Mouse (Mus musculus) lung, embryonic 14.5 days (tissue): Measurements from ENCODE around the gene Mr1. TPM values are rescaled to one million over a fixed set of nuclear protein-coding genes. Genes with fewer than 3 reads are reported as not detected.

Source experiments
- ATAC-seq: fragments of 200-750 bp; cut with Nextera tagmentation; 2 replicates; pipeline ENCODE4 v1.8.0; 2017; ENCODE audit warnings: mild to moderate bottlenecking, moderate TSS enrichment, moderate library complexity; ENCODE audit not compliant: insufficient read depth
- DNase-seq: peaks from one replicate; pipeline ENCODE4 v3.0.0-alpha.2; 2015
- H3K27ac ChIP-seq: fragments of 300-500 bp; sonication (generic); 2 replicates; pipeline ENCODE4 v1.5.1; 2014; ENCODE audit warnings: low read depth, mild to moderate bottlenecking, moderate library complexity
- H3K27me3 ChIP-seq: fragments of 300-500 bp; sonication (generic); 2 replicates; pipeline ENCODE4 v1.6.1; 2014; ENCODE audit warnings: low read length, control low read depth; ENCODE audit not compliant: insufficient read depth
- H3K36me3 ChIP-seq: fragments of 300-500 bp; sonication (generic); 2 replicates; pipeline ENCODE4 v1.6.1; 2014; ENCODE audit warnings: control low read depth; ENCODE audit not compliant: insufficient read depth
- H3K4me1 ChIP-seq: fragments of 300-500 bp; sonication (generic); 2 replicates; pipeline ENCODE4 v1.6.1; 2014; ENCODE audit warnings: antibody characterized with exemption, control low read depth; ENCODE audit not compliant: insufficient read depth
- H3K4me2 ChIP-seq: fragments of 300-500 bp; sonication (generic); 2 replicates; pipeline ENCODE4 v1.6.1; 2014; ENCODE audit warnings: mild to moderate bottlenecking
- H3K4me3 ChIP-seq: fragments of 300-500 bp; sonication (generic); 2 replicates; pipeline ENCODE4 v1.5.1; 2014; ENCODE audit warnings: low read depth, low read length
- H3K9ac ChIP-seq: fragments of 300-500 bp; sonication (generic); 2 replicates; pipeline ENCODE4 v1.6.1; 2014
- H3K9me3 ChIP-seq: fragments of 300-500 bp; sonication (generic); 2 replicates; pipeline ENCODE4 v1.6.1; 2016; ENCODE audit warnings: low read depth, low read length, control low read depth
- CTCF ChIP-seq: IDR thresholded peaks from 2 replicates; pipeline ENCODE4 v1.5.1; 2016; ENCODE audit warnings: antibody characterized with exemption, low read depth
- WGBS: fragments of 180-500 bp; shearing (Covaris S2); extraction: QIAGEN DNeasy Blood & Tissue Kit; methylation state at CpG from one replicate; pipeline ENCODE4 v1.1.7; 2014; 5-methylcytosine and 5-hydroxymethylcytosine counted together
- polyA plus RNA-seq: library from polyadenylated mRNA; unstranded; fragments of >200 nt; fragmentation: Nextera tagmentation; extraction: Ambion mirVana; gene quantifications from 2 replicates; pipeline ENCODE4 v1.2.1, GENCODE M21; 2014

Mr1 gene
- polyA plus RNA-seq, 1 experiment from 2014 or later: 13.6 TPM

GRCm38 (mm10) chr1:155102631-155103030 is 44.0 kb downstream of the Mr1 start:
- H3K4me1 ChIP-seq: peaks cover 3% of the 10 kb centered on the region; the same call in 1 of the 2 replicates
- no peak overlapping the region for H3K4me3 ChIP-seq
- no peak for TF ChIP-seq CTCF
- DNase-seq (no peak), ATAC-seq (no peak)
- no peaks in the 10 kb centered on the region for H3K36me3 ChIP-seq
- no peaks in the 10 kb centered on the region for H3K9me3 ChIP-seq
- H3K4me2 ChIP-seq: no peak overlapping the region
- H3K9ac ChIP-seq: no peak overlapping the region
- H3K27me3 ChIP-seq: no peaks in the 10 kb centered on the region
- H3K27ac ChIP-seq: no peak overlapping the region
- WGBS: 54% methylated on average over 4 of the region's 4 CpGs

GRCm38 (mm10) chr1:155099280-155099848 is 47.2 kb downstream of the Mr1 start, which contains the start of gene Ier5:
Gene Ier5 (minus strand): TSS chr1:155099636.
- Histone ChIP-seq H3K4me1 (peaks cover 20% of the 10 kb centered on the region), H3K4me2 (peak within 1 kb of the TSS; percentile 84), H3K9ac (peak within 1 kb of the TSS; percentile 99), H3K27me3 (no peaks in the 10 kb centered on the region), H3K4me3 (peak within 1 kb of the TSS; percentile 98), H3K9me3 (no peaks in the 10 kb centered on the region), H3K36me3 (peaks cover 6% of the 10 kb centered on the region; the same call in 1 of the 2 replicates), H3K27ac (peak within 1 kb of the TSS; percentile 91)
- WGBS: under 1% methylated on average over 40 of the region's 40 CpGs
- DNase-seq (peak; percentile 99), ATAC-seq (peak; percentile 99)
- no peak for TF ChIP-seq CTCF

GRCm38 (mm10) chr1:155098486-155099279 is 47.9 kb downstream of the Mr1 start:
- peak; percentile 63 for DNase-seq
- no peak for TF ChIP-seq CTCF
- H3K4me3 ChIP-seq: peak overlapping the region; percentile 98
- no peaks in the 10 kb centered on the region for H3K27me3 ChIP-seq
- H3K9me3 ChIP-seq: no peaks in the 10 kb centered on the region
- H3K4me1 ChIP-seq: peaks cover 25% of the 10 kb centered on the region
- under 1% methylated on average over 93 of the region's 93 CpGs for WGBS
- peak overlapping the region; percentile 91 for H3K27ac ChIP-seq
- peak overlapping the region; percentile 99 for H3K9ac ChIP-seq
- peak; percentile 62 for ATAC-seq
- peak overlapping the region; percentile 84 for H3K4me2 ChIP-seq
- peaks cover 6% of the 10 kb centered on the region; the same call in 1 of the 2 replicates for H3K36me3 ChIP-seq

- H3K9ac ChIP-seq: peak overlapping the region; percentile 99
- ATAC-seq (peak; percentile 10; the same call in 1 of the 2 replicates), DNase-seq (peak; percentile 65)
- TF ChIP-seq CTCF: 0 out of 2 replicates have a peak, but pooled peaks have one; percentile 6
- no peaks in the 10 kb centered on the region for H3K27me3 ChIP-seq
- peaks cover 30% of the 10 kb centered on the region for H3K4me1 ChIP-seq
- H3K27ac ChIP-seq: peak overlapping the region; percentile 91
- H3K9me3 ChIP-seq: no peaks in the 10 kb centered on the region
- H3K4me3 ChIP-seq: peak overlapping the region; percentile 98
- peak overlapping the region; percentile 84 for H3K4me2 ChIP-seq
- peaks cover 6% of the 10 kb centered on the region; the same call in 1 of the 2 replicates for H3K36me3 ChIP-seq
- under 1% methylated on average over 33 of the region's 33 CpGs for WGBS
Observed at GRCm38 (mm10) chr1:155097931-155098485, 48.6 kb downstream of the Mr1 start.

- TF ChIP-seq CTCF: no peak
- Histone ChIP-seq H3K36me3 (peaks cover 6% of the 10 kb centered on the region; the same call in 1 of the 2 replicates), H3K4me2 (peak overlapping the region; percentile 84), H3K4me3 (peak overlapping the region; percentile 98), H3K27me3 (no peaks in the 10 kb centered on the region), H3K9ac (peak overlapping the region; percentile 99), H3K4me1 (peaks cover 37% of the 10 kb centered on the region), H3K9me3 (no peaks in the 10 kb centered on the region), H3K27ac (peak overlapping the region; percentile 91; the same call in 1 of the 2 replicates)
- ATAC-seq (no peak), DNase-seq (no peak)
- 23% methylated on average over 6 of the region's 6 CpGs for WGBS
Observed at GRCm38 (mm10) chr1:155097354-155097753, 49.3 kb downstream of the Mr1 start.

GRCm38 (mm10) chr1:155096620-155097261 is 49.9 kb downstream of the Mr1 start:
- H3K9me3 ChIP-seq: no peaks in the 10 kb centered on the region
- WGBS: 65% methylated on average over 4 of the region's 4 CpGs
- H3K4me2 ChIP-seq: peak overlapping the region; percentile 84
- TF ChIP-seq CTCF: no peak
- H3K9ac ChIP-seq: peak overlapping the region; percentile 99
- H3K27me3 ChIP-seq: no peaks in the 10 kb centered on the region
- DNase-seq: no peak
- ATAC-seq: no peak
- H3K27ac ChIP-seq: no peak overlapping the region
- H3K36me3 ChIP-seq: peaks cover 6% of the 10 kb centered on the region; the same call in 1 of the 2 replicates
- H3K4me3 ChIP-seq: peak overlapping the region; percentile 98
- peaks cover 43% of the 10 kb centered on the region for H3K4me1 ChIP-seq
